Mouse (Mus musculus): Measurements from ENCODE around the gene Cyp2f2. TPM values are rescaled to one million over a fixed set of nuclear protein-coding genes. Genes with fewer than 3 reads are reported as not detected.

Cyp2f2 gene
- polyA plus RNA-seq, 1 experiment from 2014 or later: not detected

- 5% methylated on average over 8 of the region's 8 CpGs for WGBS
- peak overlapping the region; percentile 84 for H3K4me2 ChIP-seq
- H3K27me3 ChIP-seq: no peaks in the 10 kb centered on the region
- no peaks in the 10 kb centered on the region for H3K9me3 ChIP-seq
- peak overlapping the region; percentile 72 for H3K4me3 ChIP-seq (replicated peaks)
- peaks cover 53% of the 10 kb centered on the region for H3K36me3 ChIP-seq
- H3K27ac ChIP-seq: peak overlapping the region; percentile 98
- peaks cover 47% of the 10 kb centered on the region for H3K4me1 ChIP-seq (replicated peaks)
- no peak for ATAC-seq (ENCODE audit: insufficient number of reproducible peaks, insufficient read depth, low FRiP score, low TSS enrichment, low read depth)
- peak overlapping the region; percentile 83 for H3K9ac ChIP-seq (replicated peaks)
Measured at GRCm38 (mm10) chr7:27165696-27166095, 46.0 kb downstream of the Cyp2f2 start.

GRCm38 (mm10) chr7:27166229-27166613 lies 46.5 kb downstream of the Cyp2f2 start:
- Histone ChIP-seq H3K9me3 (no peaks in the 10 kb centered on the region), H3K9ac (replicated peaks) (peak overlapping the region; percentile 83), H3K4me2 (peak overlapping the region; percentile 84), H3K4me1 (replicated peaks) (peaks cover 47% of the 10 kb centered on the region), H3K27me3 (no peaks in the 10 kb centered on the region), H3K27ac (peak overlapping the region; percentile 98), H3K4me3 (replicated peaks) (peak overlapping the region; percentile 72), H3K36me3 (peaks cover 53% of the 10 kb centered on the region)
- WGBS: under 1% methylated on average over 26 of the region's 43 CpGs
- peak; percentile 65 for ATAC-seq (ENCODE audit: insufficient number of reproducible peaks, insufficient read depth, low FRiP score, low TSS enrichment, low read depth)

- Histone ChIP-seq H3K4me2 (peak within 1 kb of the TSS; percentile 84), H3K4me3 (replicated peaks) (peak within 1 kb of the TSS; percentile 72), H3K27ac (peak within 1 kb of the TSS; percentile 98), H3K36me3 (peaks cover 53% of the 10 kb centered on the region), H3K4me1 (replicated peaks) (peaks cover 45% of the 10 kb centered on the region), H3K27me3 (no peaks in the 10 kb centered on the region), H3K9ac (replicated peaks) (peak within 1 kb of the TSS; percentile 83), H3K9me3 (no peaks in the 10 kb centered on the region)
- ATAC-seq (ENCODE audit: insufficient number of reproducible peaks, insufficient read depth, low FRiP score, low TSS enrichment, low read depth): peak; percentile 69
- 1% methylated on average over 61 of the region's 61 CpGs for WGBS
Measured at GRCm38 (mm10) chr7:27166614-27167474, 47.1 kb downstream of the Cyp2f2 start, which contains the start of gene Egln2. Egln2 (minus strand) TSS chr7:27166802.

GRCm38 (mm10) chr7:27167475-27168094 lies 47.9 kb downstream of the Cyp2f2 start:
- H3K4me2 ChIP-seq: peak overlapping the region; percentile 84
- H3K9ac ChIP-seq (replicated peaks): peak overlapping the region; percentile 9
- WGBS: 75% methylated on average over 11 of the region's 11 CpGs
- H3K27ac ChIP-seq: peak overlapping the region; percentile 98
- no peaks in the 10 kb centered on the region for H3K27me3 ChIP-seq
- peaks cover 53% of the 10 kb centered on the region for H3K36me3 ChIP-seq
- H3K4me3 ChIP-seq (replicated peaks): peak overlapping the region; percentile 72
- H3K9me3 ChIP-seq: no peaks in the 10 kb centered on the region
- no peak for ATAC-seq (ENCODE audit: insufficient number of reproducible peaks, insufficient read depth, low FRiP score, low TSS enrichment, low read depth)
- peaks cover 40% of the 10 kb centered on the region for H3K4me1 ChIP-seq (replicated peaks)

- 70% methylated on average over 5 of the region's 5 CpGs for WGBS
- Histone ChIP-seq H3K4me3 (replicated peaks) (no peak overlapping the region), H3K9ac (replicated peaks) (no peak overlapping the region; the same call in 1 of the 2 replicates), H3K9me3 (no peaks in the 10 kb centered on the region), H3K27me3 (no peaks in the 10 kb centered on the region), H3K4me1 (replicated peaks) (peaks cover 32% of the 10 kb centered on the region), H3K36me3 (peaks cover 52% of the 10 kb centered on the region), H3K4me2 (no peak overlapping the region), H3K27ac (no peak overlapping the region)
- no peak for ATAC-seq (ENCODE audit: insufficient number of reproducible peaks, insufficient read depth, low FRiP score, low TSS enrichment, low read depth)
Measured at GRCm38 (mm10) chr7:27168371-27168770, 48.7 kb downstream of the Cyp2f2 start.

- no peak overlapping the region for H3K4me3 ChIP-seq (replicated peaks)
- H3K9ac ChIP-seq (replicated peaks): 0 out of 2 replicates have a peak overlapping the region, but pooled peaks have one; percentile 4
- H3K4me1 ChIP-seq (replicated peaks): peaks cover 9% of the 10 kb centered on the region; the same call in 1 of the 2 replicates
- no peaks in the 10 kb centered on the region for H3K27me3 ChIP-seq
- no peak overlapping the region for H3K27ac ChIP-seq
- no peak overlapping the region for H3K4me2 ChIP-seq
- H3K9me3 ChIP-seq: no peaks in the 10 kb centered on the region
- no peak for ATAC-seq (ENCODE audit: insufficient number of reproducible peaks, insufficient read depth, low FRiP score, low TSS enrichment, low read depth)
- H3K36me3 ChIP-seq: peaks cover 48% of the 10 kb centered on the region
- WGBS: 88% methylated on average over 3 of the region's 3 CpGs
Measured at GRCm38 (mm10) chr7:27170981-27171380, 51.3 kb downstream of the Cyp2f2 start.

GRCm38 (mm10) chr7:27174496-27174895 lies 54.8 kb downstream of the Cyp2f2 start:
- Histone ChIP-seq H3K9ac (replicated peaks) (no peak overlapping the region; the same call in 1 of the 2 replicates), H3K4me1 (replicated peaks) (peaks cover 3% of the 10 kb centered on the region; the same call in 1 of the 2 replicates), H3K36me3 (peaks cover 48% of the 10 kb centered on the region)

GRCm38 (mm10) chr7:27174896-27175295 lies 55.2 kb downstream of the Cyp2f2 start:
- no peak for ATAC-seq (ENCODE audit: insufficient number of reproducible peaks, insufficient read depth, low FRiP score, low TSS enrichment, low read depth)
- H3K36me3 ChIP-seq: peaks cover 48% of the 10 kb centered on the region

More at GRCm38 (mm10) chr7:27174496-27174895, 54.8 kb downstream of the Cyp2f2 start:
- H3K9me3 ChIP-seq: no peaks in the 10 kb centered on the region
- H3K27me3 ChIP-seq: no peaks in the 10 kb centered on the region
- H3K4me3 ChIP-seq (replicated peaks): no peak overlapping the region
- no peak overlapping the region for H3K27ac ChIP-seq
- WGBS: 93% methylated on average over 15 of the region's 15 CpGs
- no peak overlapping the region for H3K4me2 ChIP-seq
- no peak for ATAC-seq (ENCODE audit: insufficient number of reproducible peaks, insufficient read depth, low FRiP score, low TSS enrichment, low read depth)

GRCm38 (mm10) chr7:27177942-27178323 lies 58.2 kb downstream of the Cyp2f2 start:
- ATAC-seq (ENCODE audit: insufficient number of reproducible peaks, insufficient read depth, low FRiP score, low TSS enrichment, low read depth): no peak
- peak overlapping the region; percentile 65 for H3K4me3 ChIP-seq (replicated peaks)
- 24% methylated on average over 4 of the region's 4 CpGs for WGBS
- no peaks in the 10 kb centered on the region for H3K9me3 ChIP-seq
- H3K27ac ChIP-seq: peak overlapping the region; percentile 93
- H3K4me1 ChIP-seq (replicated peaks): peaks cover 3% of the 10 kb centered on the region; the same call in 1 of the 2 replicates
- no peaks in the 10 kb centered on the region for H3K27me3 ChIP-seq
- 0 out of 2 replicates have a peak overlapping the region, but pooled peaks have one; percentile 40 for H3K9ac ChIP-seq (replicated peaks)
- H3K4me2 ChIP-seq: peak overlapping the region; percentile 57
- peaks cover 25% of the 10 kb centered on the region for H3K36me3 ChIP-seq

More at GRCm38 (mm10) chr7:27174896-27175295, 55.2 kb downstream of the Cyp2f2 start:
- H3K9ac ChIP-seq (replicated peaks): no peak overlapping the region
- no peaks in the 10 kb centered on the region for H3K9me3 ChIP-seq
- H3K27me3 ChIP-seq: no peaks in the 10 kb centered on the region
- no peak overlapping the region for H3K4me3 ChIP-seq (replicated peaks)
- no peak overlapping the region for H3K4me2 ChIP-seq
- peaks cover 3% of the 10 kb centered on the region; the same call in 1 of the 2 replicates for H3K4me1 ChIP-seq (replicated peaks)
- H3K27ac ChIP-seq: no peak overlapping the region
- 96% methylated on average over 7 of the region's 7 CpGs for WGBS

- WGBS: under 1% methylated on average over 52 of the region's 53 CpGs
- H3K9ac ChIP-seq (replicated peaks): peak within 1 kb of the TSS; percentile 54
- H3K4me1 ChIP-seq (replicated peaks): peaks cover 3% of the 10 kb centered on the region; the same call in 1 of the 2 replicates
- no peaks in the 10 kb centered on the region for H3K27me3 ChIP-seq
- H3K4me3 ChIP-seq (replicated peaks): peak within 1 kb of the TSS; percentile 65
- peaks cover 27% of the 10 kb centered on the region for H3K36me3 ChIP-seq
- ATAC-seq (ENCODE audit: insufficient number of reproducible peaks, insufficient read depth, low FRiP score, low TSS enrichment, low read depth): peak; percentile 96
- peak within 1 kb of the TSS; percentile 93 for H3K27ac ChIP-seq
- H3K9me3 ChIP-seq: no peaks in the 10 kb centered on the region
- peak within 1 kb of the TSS; percentile 57 for H3K4me2 ChIP-seq
Measured at GRCm38 (mm10) chr7:27178324-27179216, 58.9 kb downstream of the Cyp2f2 start, which contains the start of gene Rab4b. Rab4b (minus strand) TSS chr7:27178896.
